Mouse (Mus musculus) brain, embryonic 14.5 days (tissue): ENCODE measurements at regions not wholly inside any gene's neighbourhood (a gene's known extent, or its start where the extent isn't known, plus 50 kb on each side); places are given as distances from the start of the nearest gene placed in this dataset.

Source experiments
- CTCF ChIP-seq: fragments of 200-500 bp; IDR thresholded peaks from 2 replicates; pipeline ENCODE4 v1.5.1; 2012; ENCODE audit warnings: inconsistent platforms, mild to moderate bottlenecking, moderate library complexity, borderline replicate concordance; ENCODE audit not compliant: insufficient read depth, insufficient read length; ENCODE audit errors: extremely low read depth
- POLR2A ChIP-seq: fragments of 200-500 bp; IDR thresholded peaks from 2 replicates; pipeline ENCODE4 v1.6.1; 2012; ENCODE audit warnings: mild to moderate bottlenecking, inconsistent platforms, borderline replicate concordance; ENCODE audit not compliant: poor library complexity, insufficient read depth, insufficient read length, severe bottlenecking; ENCODE audit errors: extremely low read depth

DNA sequence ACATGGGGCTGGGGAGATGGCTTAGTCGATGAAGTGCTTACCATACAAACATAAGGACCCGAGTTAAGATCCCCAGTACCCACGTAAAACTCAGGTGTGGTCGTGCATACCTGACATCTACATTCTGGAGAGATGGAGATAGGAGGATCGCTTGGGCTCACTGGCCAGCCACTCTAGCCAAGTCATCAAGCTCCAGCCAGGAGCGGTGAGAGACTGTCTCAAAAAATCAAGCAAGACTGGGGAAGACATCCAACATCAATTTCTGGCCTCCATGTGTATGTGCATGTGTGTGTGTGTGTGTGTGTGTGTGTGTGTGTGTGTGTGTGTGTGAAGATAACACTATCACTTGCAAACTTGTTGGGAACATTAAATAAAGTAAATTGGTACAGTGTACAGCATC lies 104.6 kb upstream of the Ypel5 start:
- TF ChIP-seq POLR2A (no peak), CTCF (no peak)
